Mouse (Mus musculus) bone marrow macrophage, adult 2 months (primary cell): Measurements from ENCODE around the gene Arfgap2.

ENCODE experiments used
- CTCF ChIP-seq: IDR thresholded peaks from 2 replicates; pipeline ENCODE4 v1.5.1; 2012; ENCODE audit warnings: low read depth, mild to moderate bottlenecking, low read length, moderate library complexity
- POLR2A ChIP-seq: IDR thresholded peaks from 2 replicates; pipeline ENCODE4 v1.6.1; 2012; ENCODE audit warnings: mild to moderate bottlenecking, low read depth, low read length, borderline replicate concordance

DNA sequence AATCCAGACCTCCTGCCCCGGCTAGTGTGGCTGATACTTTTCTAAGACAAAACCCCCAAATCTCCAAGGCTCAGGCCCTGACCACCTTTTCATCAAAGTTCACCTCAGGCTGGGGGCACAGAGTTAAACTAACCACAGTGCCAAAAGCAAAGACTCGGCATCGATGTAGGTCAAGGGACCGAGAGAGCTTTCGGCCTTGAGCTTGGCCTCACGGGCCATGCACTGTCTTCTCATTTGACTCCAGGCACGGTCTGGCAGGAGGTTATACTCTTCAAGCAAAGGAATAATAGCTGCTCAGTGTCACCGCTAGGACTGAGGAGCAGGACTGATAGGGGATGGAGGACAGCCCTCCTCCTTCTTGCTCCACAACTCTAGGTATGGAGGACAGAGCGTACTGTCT lies 41.2 kb downstream of the Arfgap2 start:
- TF ChIP-seq CTCF = no peak
- TF ChIP-seq POLR2A = no peak
